Mouse (Mus musculus): ENCODE data around the gene Tnfrsf13c. TPM values are rescaled to one million over a fixed set of nuclear protein-coding genes. Genes with fewer than 3 reads are reported as not detected.

Tnfrsf13c gene
- polyA plus RNA-seq (2012; rRNA removed), result 0.39 TPM in 2 replicates

DNA sequence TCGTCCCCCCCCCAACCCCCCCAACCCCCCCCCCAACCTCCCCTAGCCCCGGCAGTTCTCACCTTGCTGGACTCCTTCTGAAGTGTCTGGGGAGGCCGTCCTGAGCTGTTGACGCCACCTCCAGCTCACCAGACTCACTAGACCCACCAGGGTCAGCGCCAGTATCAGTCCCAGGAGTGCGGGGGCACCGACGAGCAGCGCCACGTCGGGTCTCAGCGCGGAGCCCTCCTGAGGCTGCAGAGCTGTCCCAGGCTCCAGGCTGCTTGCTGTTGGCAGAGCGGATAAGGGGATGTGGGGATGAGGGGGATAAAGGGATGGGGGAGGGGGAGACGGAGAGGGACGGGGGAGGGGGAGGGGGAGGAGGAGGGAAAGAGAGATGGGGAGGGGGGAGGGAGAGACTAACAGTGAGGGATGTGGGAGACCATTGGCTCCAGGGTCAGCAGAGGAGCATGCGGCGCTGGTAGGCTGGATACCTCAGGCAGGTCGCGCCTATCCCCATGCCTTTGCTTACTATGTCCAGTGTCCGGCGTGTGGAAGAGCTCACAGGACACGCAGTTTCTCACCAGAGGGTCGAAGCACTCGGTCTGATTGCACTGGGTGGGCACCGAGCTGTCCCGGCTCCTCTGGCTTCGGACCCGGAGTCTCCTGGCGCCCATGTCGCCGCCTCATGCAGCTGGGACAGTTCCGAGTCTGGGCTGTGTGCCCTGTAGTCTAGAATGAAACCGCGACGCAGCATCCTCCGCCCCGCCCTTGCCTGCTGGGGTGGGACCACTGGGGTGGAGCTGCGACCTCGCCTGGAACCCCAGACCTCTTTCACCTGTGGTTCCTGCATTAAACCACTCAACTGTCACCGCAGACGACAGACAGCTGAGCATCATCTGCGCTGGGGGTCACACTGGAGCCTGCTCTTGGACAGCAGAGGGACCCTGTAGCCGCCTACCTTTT is at the start of gene Tnfrsf13c:
TSS of gene Tnfrsf13c (minus strand) at position 713 of the 945 bp plus-strand sequence.

GRCm38 (mm10) chr15:82252097-82252496 is 27.9 kb upstream of the Tnfrsf13c start, which contains the start of gene 1500009C09Rik:
TSS of gene 1500009C09Rik (plus strand) at chr15:82252397.

DNA sequence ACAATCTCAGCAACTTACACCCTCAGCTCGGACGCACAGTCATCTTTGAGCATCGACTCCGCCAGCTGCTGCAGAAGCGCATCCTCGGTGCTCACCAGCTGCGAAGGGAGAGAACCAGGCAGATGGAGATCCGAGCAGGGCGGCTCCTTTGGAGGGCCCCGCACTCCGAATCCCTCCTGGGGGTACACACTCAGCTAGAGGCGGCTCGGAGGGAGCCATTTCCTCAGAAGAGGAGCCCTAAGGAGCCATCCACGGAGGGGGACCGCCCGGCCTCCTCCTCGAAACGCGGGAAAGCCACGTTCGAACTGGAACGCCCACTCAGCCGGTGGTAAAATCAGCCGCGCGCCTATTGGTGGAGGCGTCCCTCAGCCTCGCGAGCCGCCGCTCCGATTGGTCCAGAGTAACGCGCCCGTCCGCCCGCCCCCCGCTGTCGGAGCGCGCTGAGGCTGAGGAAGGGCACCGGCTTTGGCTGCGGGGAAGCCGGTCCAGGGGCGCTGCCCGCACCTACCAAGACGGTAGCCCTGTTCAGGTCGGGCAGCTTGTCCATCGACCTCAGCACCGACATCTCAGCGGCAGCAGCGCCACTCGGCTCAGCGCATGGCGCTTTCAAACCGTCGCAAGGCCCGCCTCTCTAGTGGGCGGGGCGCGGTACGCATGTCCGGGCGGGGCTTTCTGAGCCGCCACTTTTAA is 20.1 kb upstream of the Tnfrsf13c start, which contains the start of gene Cenpm:
TSS of gene Cenpm (minus strand) at position 634 of the 690 bp plus-strand sequence.

DNA sequence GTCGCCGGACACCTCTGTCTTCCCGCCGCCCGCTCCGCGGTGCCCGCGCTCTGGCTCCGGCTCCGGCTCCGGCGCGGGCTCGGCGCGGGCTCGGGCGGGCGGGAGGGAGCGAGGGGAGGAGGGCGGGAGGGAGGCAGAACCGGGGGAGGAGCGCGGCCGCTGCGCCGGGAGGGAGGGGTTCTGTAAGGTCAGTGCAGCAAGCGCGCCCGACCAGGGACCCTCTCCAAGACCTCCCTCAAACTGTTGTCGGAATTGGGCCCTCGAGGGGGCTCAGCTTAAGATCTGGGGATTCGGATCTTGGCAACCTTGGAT is 11.5 kb downstream of the Tnfrsf13c start, which contains the start of gene Shisa8:
TSS of gene Shisa8 (minus strand) at position 64 of the 312 bp plus-strand sequence.

Other genes starting within 250 kb of the Tnfrsf13c start
- gene 1700029P11Rik, start 243.8 kb downstream of the Tnfrsf13c start, polyA plus RNA-seq (2012; rRNA removed), result not detected in 2 replicates
- gene Xrcc6, start 236.5 kb downstream of the Tnfrsf13c start, polyA plus RNA-seq (2012; rRNA removed), result 28.8 and 29.4 TPM in 2 replicates
- gene Desi1, start 190.5 kb downstream of the Tnfrsf13c start, polyA plus RNA-seq (2012; rRNA removed), result 52.5 and 53.6 TPM in 2 replicates
- 145 and 150 TPM in 2 replicates for gene Snu13, start 176.8 kb downstream of the Tnfrsf13c start, polyA plus RNA-seq (2012; rRNA removed)
- not detected in 2 replicates for gene 4930407I10Rik, start 165.2 kb downstream of the Tnfrsf13c start, polyA plus RNA-seq (2012; rRNA removed)
- 0.13 and 0.21 TPM in 2 replicates for gene Mei1, start 154.4 kb downstream of the Tnfrsf13c start, polyA plus RNA-seq (2012; rRNA removed)
- 18.4 and 19.4 TPM in 2 replicates for gene Ccdc134, start 96.4 kb downstream of the Tnfrsf13c start, polyA plus RNA-seq (2012; rRNA removed)
- 121 and 141 TPM in 2 replicates for gene Srebf2, start 77.2 kb downstream of the Tnfrsf13c start, polyA plus RNA-seq (2012; rRNA removed)
- gene Shisa8, start 11.6 kb downstream of the Tnfrsf13c start, polyA plus RNA-seq (2012; rRNA removed), result 2.3 and 2.6 TPM in 2 replicates
- gene Cenpm, start 20.4 kb upstream of the Tnfrsf13c start, polyA plus RNA-seq (2012; rRNA removed), result 11.6 and 11.9 TPM in 2 replicates
- 96.7 and 103 TPM in 2 replicates for gene 1500009C09Rik, start 28.0 kb upstream of the Tnfrsf13c start, polyA plus RNA-seq (2012; rRNA removed)
- 428 and 449 TPM in 2 replicates for gene Sept3, start 50.5 kb upstream of the Tnfrsf13c start, polyA plus RNA-seq (2012; rRNA removed)
- gene Wbp2nl, start 74.6 kb upstream of the Tnfrsf13c start, polyA plus RNA-seq (2012; rRNA removed), result 0.21 and 0.51 TPM in 2 replicates
- gene Naga, start 114.6 kb upstream of the Tnfrsf13c start, polyA plus RNA-seq (2012; rRNA removed), result 37.9 TPM in 2 replicates
- gene Pheta2, start 114.6 kb upstream of the Tnfrsf13c start, polyA plus RNA-seq (2012; rRNA removed), result 0.92 and 1.4 TPM in 2 replicates
- 264 and 271 TPM in 2 replicates for gene Smdt1, start 114.6 kb upstream of the Tnfrsf13c start, polyA plus RNA-seq (2012; rRNA removed)
- 393 and 416 TPM in 2 replicates for gene Ndufa6, start 130.0 kb upstream of the Tnfrsf13c start, polyA plus RNA-seq (2012; rRNA removed)
- gene Cyp2d22, start 155.9 kb upstream of the Tnfrsf13c start, polyA plus RNA-seq (2012; rRNA removed), result 8.8 and 10.3 TPM in 2 replicates
- not detected in 2 replicates for gene Cyp2d11, start 169.7 kb upstream of the Tnfrsf13c start, polyA plus RNA-seq (2012; rRNA removed)
- gene Cyp2d10, start 182.8 kb upstream of the Tnfrsf13c start, polyA plus RNA-seq (2012; rRNA removed), result 0.07 TPM in 1 of 2 replicates, not detected in the other
- not detected in 2 replicates for gene Cyp2d9, start 209.1 kb upstream of the Tnfrsf13c start, polyA plus RNA-seq (2012; rRNA removed)

Measured in central nervous system, embryonic 18 days (tissue).